Mouse (Mus musculus) midbrain, embryonic 15.5 days (tissue): ENCODE results near the gene Vmn1r3. TPM values are rescaled to one million over a fixed set of nuclear protein-coding genes. Genes with fewer than 3 reads are reported as not detected.
"Not testable (repeated sequence)": the region's sequence is repeated elsewhere in the genome, so short reads cannot be mapped to it uniquely, and the experiment has no call there.

ENCODE experiments used
- ATAC-seq: fragments of 200-750 bp; cut with Nextera tagmentation; replicated peaks from 2 replicates; pipeline ENCODE4 v1.8.0; 2017; ENCODE audit warnings: moderate TSS enrichment
- H3K27ac ChIP-seq: fragments of 300-500 bp; sonication (generic); 2 replicates; pipeline ENCODE4 v1.5.1; 2015; ENCODE audit warnings: mild to moderate bottlenecking, inconsistent platforms
- H3K27me3 ChIP-seq: fragments of 300-500 bp; sonication (generic); replicated peaks from 2 replicates; pipeline ENCODE4 v1.6.1; 2015; ENCODE audit warnings: inconsistent platforms
- H3K36me3 ChIP-seq: fragments of 300-500 bp; sonication (generic); replicated peaks from 2 replicates; pipeline ENCODE4 v1.6.1; 2015; ENCODE audit warnings: inconsistent platforms
- H3K4me1 ChIP-seq: fragments of 300-500 bp; sonication (generic); 2 replicates; pipeline ENCODE4 v1.6.1; 2015; ENCODE audit warnings: inconsistent platforms
- H3K4me2 ChIP-seq: fragments of 300-500 bp; sonication (generic); 2 replicates; pipeline ENCODE4 v1.6.1; 2015; ENCODE audit warnings: inconsistent platforms, mild to moderate bottlenecking, moderate library complexity
- H3K4me3 ChIP-seq: fragments of 300-500 bp; sonication (generic); 2 replicates; pipeline ENCODE4 v1.5.1; 2015; ENCODE audit warnings: mild to moderate bottlenecking, inconsistent platforms
- H3K9ac ChIP-seq: fragments of 300-500 bp; sonication (generic); 2 replicates; pipeline ENCODE4 v1.6.1; 2015; ENCODE audit warnings: mild to moderate bottlenecking, inconsistent platforms
- H3K9me3 ChIP-seq: fragments of 300-500 bp; sonication (generic); 2 replicates; pipeline ENCODE4 v1.6.1; 2016; ENCODE audit warnings: inconsistent platforms
- WGBS: fragments of 180-500 bp; shearing (Covaris S2); methylation state at CpG from one replicate; pipeline ENCODE4 v1.1.7; 2015; ENCODE audit warnings: mixed read lengths; 5-methylcytosine and 5-hydroxymethylcytosine counted together
- polyA plus RNA-seq: library from polyadenylated mRNA; unstranded; fragments of >200 nt; fragmentation: Nextera tagmentation; extraction: Ambion mirVana; gene quantifications from 2 replicates; pipeline ENCODE4 v1.2.1, GENCODE M21; 2015

The Vmn1r3 gene
- polyA plus RNA-seq, 1 experiment from 2014 or later, result not detected

- not testable (repeated sequence) for H3K9ac ChIP-seq, H3K9me3 ChIP-seq, ATAC-seq, H3K4me2 ChIP-seq, H3K27me3 ChIP-seq, H3K27ac ChIP-seq, H3K4me3 ChIP-seq, H3K36me3 ChIP-seq, H3K4me1 ChIP-seq
- WGBS, result 68% methylated on average over 1 of the region's 1 CpGs
Observed at GRCm38 (mm10) chr4:3209643-3210217, 24.6 kb upstream of the Vmn1r3 start.

DNA sequence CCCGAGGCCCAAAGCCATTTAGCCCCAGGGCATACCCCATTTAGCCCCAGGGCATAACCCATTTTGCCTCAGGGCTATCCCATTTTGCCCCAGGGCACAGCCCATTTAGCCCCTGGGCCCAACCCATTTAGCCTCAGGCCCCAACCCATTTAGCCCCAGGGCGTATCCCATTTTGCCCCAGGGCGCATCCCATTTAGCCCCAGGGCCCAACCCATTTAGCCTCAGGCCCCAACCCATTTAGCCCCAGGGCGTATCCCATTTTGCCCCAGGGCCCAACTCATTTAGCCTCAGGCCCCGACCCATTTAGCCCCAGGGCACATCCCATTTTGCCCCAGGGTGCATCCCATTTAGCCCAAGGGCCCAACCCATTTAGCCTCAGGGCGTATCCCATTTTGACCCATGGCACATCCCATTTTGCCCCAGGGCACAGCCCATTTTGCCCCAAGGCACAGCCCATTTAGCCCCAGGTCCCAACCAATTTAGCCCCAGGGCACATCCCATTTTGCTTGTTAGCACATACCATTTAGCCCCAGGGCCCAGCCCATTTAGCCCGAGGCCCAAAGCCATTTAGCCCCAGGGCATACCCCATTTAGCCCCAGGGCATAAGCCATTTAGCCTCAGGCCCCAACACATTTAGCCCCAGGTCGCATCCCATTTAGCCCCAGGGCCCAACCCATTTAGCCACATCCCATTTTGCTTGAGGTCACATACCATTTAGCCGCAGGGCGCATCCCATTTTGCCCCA lies 8.2 kb downstream of the Vmn1r3 start:
- H3K36me3 ChIP-seq, H3K4me1 ChIP-seq, H3K27me3 ChIP-seq, H3K9ac ChIP-seq, H3K27ac ChIP-seq, ATAC-seq, H3K4me3 ChIP-seq, H3K4me2 ChIP-seq: not testable (repeated sequence)
- peaks cover 38% of the 10 kb centered on the region for H3K9me3 ChIP-seq
- 85% methylated on average over 10 of the region's 10 CpGs for WGBS

- H3K9me3 ChIP-seq, result peaks cover 38% of the 10 kb centered on the region
- H3K9ac ChIP-seq, H3K27me3 ChIP-seq, H3K4me1 ChIP-seq, H3K36me3 ChIP-seq, H3K4me2 ChIP-seq, H3K4me3 ChIP-seq, ATAC-seq, H3K27ac ChIP-seq: not testable (repeated sequence)
- WGBS, result 90% methylated on average over 6 of the region's 6 CpGs
Observed at GRCm38 (mm10) chr4:3176195-3176594, 9.0 kb downstream of the Vmn1r3 start.

GRCm38 (mm10) chr4:3175756-3176155 lies 9.4 kb downstream of the Vmn1r3 start:
- not testable (repeated sequence) for H3K4me3 ChIP-seq, H3K9ac ChIP-seq, H3K4me2 ChIP-seq, ATAC-seq, H3K27ac ChIP-seq, H3K36me3 ChIP-seq, H3K27me3 ChIP-seq, H3K4me1 ChIP-seq
- peaks cover 38% of the 10 kb centered on the region for H3K9me3 ChIP-seq
- WGBS, result 88% methylated on average over 7 of the region's 8 CpGs

- not testable (repeated sequence) for H3K9ac ChIP-seq, H3K4me3 ChIP-seq, H3K4me1 ChIP-seq, H3K27me3 ChIP-seq, H3K27ac ChIP-seq, ATAC-seq, H3K4me2 ChIP-seq, H3K36me3 ChIP-seq
- peaks cover 32% of the 10 kb centered on the region for H3K9me3 ChIP-seq
- WGBS, result 83% methylated on average over 4 of the region's 4 CpGs
Observed at GRCm38 (mm10) chr4:3174586-3174985, 10.6 kb downstream of the Vmn1r3 start.

GRCm38 (mm10) chr4:3167020-3167419 lies 18.1 kb downstream of the Vmn1r3 start, which contains the start of gene Vmn1r2:
Gene Vmn1r2 (plus strand): TSS chr4:3167320.
- not testable (repeated sequence) for H3K27ac ChIP-seq, H3K4me3 ChIP-seq, H3K4me2 ChIP-seq, ATAC-seq, H3K27me3 ChIP-seq, H3K36me3 ChIP-seq, H3K4me1 ChIP-seq, H3K9ac ChIP-seq
- peaks cover 17% of the 10 kb centered on the region for H3K9me3 ChIP-seq
- WGBS, result no CpG with 5 or more reads among the region's 1 CpGs

- Histone ChIP-seq H3K27ac (no peak overlapping the region), H3K9ac (no peak overlapping the region), H3K4me3 (no peak overlapping the region), H3K4me2 (no peak overlapping the region), H3K36me3 (no peaks in the 10 kb centered on the region), H3K4me1 (no peaks in the 10 kb centered on the region), H3K9me3 (peaks cover 17% of the 10 kb centered on the region), H3K27me3 (no peaks in the 10 kb centered on the region)
- no peak for ATAC-seq
- 89% methylated on average over 4 of the region's 4 CpGs for WGBS
Observed at GRCm38 (mm10) chr4:3165046-3165445, 20.1 kb downstream of the Vmn1r3 start.

GRCm38 (mm10) chr4:3164429-3164828 lies 20.7 kb downstream of the Vmn1r3 start:
- H3K27ac ChIP-seq, ATAC-seq, H3K4me1 ChIP-seq, H3K4me2 ChIP-seq, H3K36me3 ChIP-seq, H3K27me3 ChIP-seq, H3K4me3 ChIP-seq, H3K9ac ChIP-seq: not testable (repeated sequence)
- peaks cover 17% of the 10 kb centered on the region for H3K9me3 ChIP-seq

GRCm38 (mm10) chr4:3153320-3153719 lies 31.8 kb downstream of the Vmn1r3 start:
- H3K36me3 ChIP-seq, result not testable (repeated sequence)
- WGBS, result 92% methylated on average over 2 of the region's 2 CpGs

GRCm38 (mm10) chr4:3147926-3148325 lies 37.2 kb downstream of the Vmn1r3 start:
- not testable (repeated sequence) for ATAC-seq, H3K4me1 ChIP-seq, H3K36me3 ChIP-seq, H3K4me3 ChIP-seq, H3K27ac ChIP-seq, H3K9me3 ChIP-seq, H3K9ac ChIP-seq, H3K27me3 ChIP-seq, H3K4me2 ChIP-seq
- 27% methylated on average over 2 of the region's 3 CpGs for WGBS

More at GRCm38 (mm10) chr4:3153320-3153719, 31.8 kb downstream of the Vmn1r3 start:
- H3K27ac ChIP-seq, H3K4me1 ChIP-seq, H3K27me3 ChIP-seq, H3K4me3 ChIP-seq, ATAC-seq, H3K9ac ChIP-seq, H3K9me3 ChIP-seq, H3K4me2 ChIP-seq: not testable (repeated sequence)

Other genes with a start within 250 kb of the Vmn1r3 start
- gene Vmn1r2, start 18.0 kb downstream of the Vmn1r3 start, polyA plus RNA-seq, result not detected in 2 replicates